Mouse (Mus musculus): ENCODE data around the gene Ano4. TPM values are rescaled to one million over a fixed set of nuclear protein-coding genes. Genes with fewer than 3 reads are reported as not detected.
"Not testable (repeated sequence)": the region's sequence is repeated elsewhere in the genome, so short reads cannot be mapped to it uniquely, and the experiment has no call there.

The Ano4 gene
- polyA plus RNA-seq, 1 experiment from 2014 or later: 7.2 TPM

GRCm38 (mm10) chr10:89102025-89102424, 242.5 kb downstream of the Ano4 start:
- Histone ChIP-seq H3K27ac (no peak overlapping the region), H3K4me2 (no peak overlapping the region), H3K4me3 (no peak overlapping the region), H3K27me3 (no peaks in the 10 kb centered on the region), H3K36me3 (no peaks in the 10 kb centered on the region), H3K9ac (no peak overlapping the region), H3K4me1 (replicated peaks) (peaks cover 6% of the 10 kb centered on the region), H3K9me3 (no peaks in the 10 kb centered on the region)
- 51% methylated on average over 7 of the region's 7 CpGs for WGBS
- no peak for ATAC-seq (ENCODE audit: low FRiP score)

GRCm38 (mm10) chr10:89098183-89098582, 246.4 kb downstream of the Ano4 start:
- no peak overlapping the region for H3K4me3 ChIP-seq
- no peak for ATAC-seq (ENCODE audit: low FRiP score)

GRCm38 (mm10) chr10:89092350-89093040, 252.1 kb downstream of the Ano4 start:
- no peaks in the 10 kb centered on the region for H3K9me3 ChIP-seq
- no peaks in the 10 kb centered on the region for H3K36me3 ChIP-seq
- H3K4me1 ChIP-seq (replicated peaks): no peaks in the 10 kb centered on the region
- no peak overlapping the region for H3K9ac ChIP-seq
- 79% methylated on average over 9 of the region's 9 CpGs for WGBS
- H3K27me3 ChIP-seq: no peaks in the 10 kb centered on the region
- no peak overlapping the region for H3K27ac ChIP-seq
- ATAC-seq (ENCODE audit: low FRiP score): no peak
- no peak overlapping the region for H3K4me2 ChIP-seq
- no peak overlapping the region for H3K4me3 ChIP-seq

More at GRCm38 (mm10) chr10:89098183-89098582, 246.4 kb downstream of the Ano4 start:
- H3K36me3 ChIP-seq: no peaks in the 10 kb centered on the region
- H3K27ac ChIP-seq: no peak overlapping the region
- 81% methylated on average over 4 of the region's 4 CpGs for WGBS
- H3K27me3 ChIP-seq: no peaks in the 10 kb centered on the region
- no peak overlapping the region for H3K4me2 ChIP-seq
- no peaks in the 10 kb centered on the region for H3K9me3 ChIP-seq
- H3K4me1 ChIP-seq (replicated peaks): peaks cover 6% of the 10 kb centered on the region
- no peak overlapping the region for H3K9ac ChIP-seq

- ATAC-seq (ENCODE audit: low FRiP score): no peak
- no peak overlapping the region for H3K27ac ChIP-seq
- H3K4me2 ChIP-seq: no peak overlapping the region
- no peaks in the 10 kb centered on the region for H3K27me3 ChIP-seq
- no peaks in the 10 kb centered on the region for H3K4me1 ChIP-seq (replicated peaks)
- no peaks in the 10 kb centered on the region for H3K36me3 ChIP-seq
- no peak overlapping the region for H3K9ac ChIP-seq
- no peaks in the 10 kb centered on the region for H3K9me3 ChIP-seq
- WGBS: 91% methylated on average over 5 of the region's 5 CpGs
- H3K4me3 ChIP-seq: no peak overlapping the region
These were observed 267.1 kb downstream of the Ano4 start for GRCm38 (mm10) chr10:89077447-89077846.

DNA sequence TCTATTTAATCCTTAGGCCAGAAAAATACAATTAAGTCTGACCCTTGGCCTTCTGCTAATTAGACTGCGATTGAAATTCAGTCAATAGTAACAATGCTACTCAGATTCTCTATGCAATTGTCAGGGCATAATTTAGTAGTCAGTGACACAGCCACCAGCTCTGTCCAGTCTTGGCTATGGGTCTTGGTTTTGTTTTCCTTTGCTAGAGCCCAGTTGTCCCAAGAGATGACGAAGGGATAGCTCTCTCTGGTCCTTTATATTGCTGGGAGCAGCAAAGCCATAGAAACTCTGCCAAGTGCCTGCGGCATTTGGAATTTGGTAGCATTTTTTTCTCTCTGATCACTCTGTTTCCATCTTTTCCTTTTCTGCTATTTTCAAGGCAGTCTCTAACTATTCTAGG, 288.7 kb downstream of the Ano4 start:
- H3K9ac ChIP-seq: no peak overlapping the region
- ATAC-seq (ENCODE audit: low FRiP score): no peak
- H3K9me3 ChIP-seq: peaks cover 4% of the 10 kb centered on the region; the same call in 1 of the 2 replicates
- no peak overlapping the region for H3K27ac ChIP-seq
- H3K4me3 ChIP-seq: no peak overlapping the region
- 71% methylated on average over 3 of the region's 3 CpGs for WGBS
- no peaks in the 10 kb centered on the region for H3K4me1 ChIP-seq (replicated peaks)
- no peak overlapping the region for H3K4me2 ChIP-seq
- no peaks in the 10 kb centered on the region for H3K27me3 ChIP-seq
- no peaks in the 10 kb centered on the region for H3K36me3 ChIP-seq

DNA sequence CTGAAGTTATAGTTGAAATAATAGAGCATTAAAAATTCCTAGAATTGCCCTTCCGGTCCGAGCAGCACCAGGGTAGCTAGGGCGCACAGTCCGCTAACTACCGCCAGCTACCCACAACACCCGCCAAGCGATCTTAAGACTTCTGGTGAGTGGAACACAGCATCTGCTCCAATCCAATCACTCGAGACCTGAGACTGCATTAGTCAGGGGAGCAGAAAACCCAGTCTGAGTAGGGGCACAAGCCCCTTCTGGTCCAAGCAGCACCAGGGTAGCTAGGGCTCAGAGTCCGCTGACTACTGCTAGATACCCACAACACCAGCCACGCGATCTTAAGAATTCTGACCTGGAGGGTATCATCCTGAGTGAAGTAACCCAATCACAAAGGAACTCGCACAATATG, 299.6 kb downstream of the Ano4 start:
- not testable (repeated sequence) for H3K9me3 ChIP-seq; H3K27me3 ChIP-seq; H3K4me1 ChIP-seq (replicated peaks); H3K4me3 ChIP-seq; H3K36me3 ChIP-seq; ATAC-seq (ENCODE audit: low FRiP score); H3K27ac ChIP-seq; H3K4me2 ChIP-seq; H3K9ac ChIP-seq
- 93% methylated on average over 12 of the region's 12 CpGs for WGBS

GRCm38 (mm10) chr10:89044166-89044565, 300.4 kb downstream of the Ano4 start:
- Histone ChIP-seq H3K27me3 (no peaks in the 10 kb centered on the region), H3K36me3 (no peaks in the 10 kb centered on the region), H3K4me2 (no peak overlapping the region), H3K27ac (no peak overlapping the region), H3K9me3 (no peaks in the 10 kb centered on the region), H3K9ac (no peak overlapping the region), H3K4me1 (replicated peaks) (no peaks in the 10 kb centered on the region), H3K4me3 (no peak overlapping the region)
- 88% methylated on average over 1 of the region's 1 CpGs for WGBS
- no peak for ATAC-seq (ENCODE audit: low FRiP score)

GRCm38 (mm10) chr10:89018926-89019325, 325.6 kb downstream of the Ano4 start:
- Histone ChIP-seq H3K27ac (no peak overlapping the region), H3K36me3 (no peaks in the 10 kb centered on the region), H3K27me3 (no peaks in the 10 kb centered on the region), H3K4me1 (replicated peaks) (no peaks in the 10 kb centered on the region), H3K9me3 (no peaks in the 10 kb centered on the region), H3K9ac (no peak overlapping the region), H3K4me3 (no peak overlapping the region), H3K4me2 (no peak overlapping the region)
- ATAC-seq (ENCODE audit: low FRiP score): no peak
- 42% methylated on average over 5 of the region's 5 CpGs for WGBS

GRCm38 (mm10) chr10:89008303-89008702, 336.3 kb downstream of the Ano4 start:
- no peaks in the 10 kb centered on the region for H3K36me3 ChIP-seq
- H3K4me3 ChIP-seq: no peak overlapping the region
- no peak overlapping the region for H3K4me2 ChIP-seq
- no peaks in the 10 kb centered on the region for H3K27me3 ChIP-seq
- ATAC-seq (ENCODE audit: low FRiP score): no peak
- no peaks in the 10 kb centered on the region for H3K4me1 ChIP-seq (replicated peaks)
- H3K27ac ChIP-seq: no peak overlapping the region
- no peaks in the 10 kb centered on the region for H3K9me3 ChIP-seq
- no peak overlapping the region for H3K9ac ChIP-seq
- WGBS: 80% methylated on average over 1 of the region's 1 CpGs

DNA sequence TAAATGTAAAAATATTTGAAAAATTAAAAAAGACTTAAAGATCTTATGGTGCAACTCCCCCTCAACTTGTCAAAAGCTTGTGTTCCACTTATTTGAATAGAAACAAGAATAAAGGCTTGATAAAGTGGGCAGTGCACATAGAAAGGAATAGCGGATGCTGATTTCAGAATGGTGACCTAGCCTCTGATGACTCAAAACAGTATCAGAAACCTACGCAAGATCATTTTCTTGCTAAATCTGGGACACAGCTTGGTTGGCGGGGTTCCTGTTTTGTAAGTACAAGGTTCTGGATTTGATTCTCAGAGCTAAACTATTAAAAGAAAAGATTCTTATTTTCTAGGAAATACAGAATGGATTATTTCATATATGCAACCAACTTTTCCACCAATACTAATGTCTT, 340.0 kb downstream of the Ano4 start:
- Histone ChIP-seq H3K27ac (no peak overlapping the region), H3K4me2 (no peak overlapping the region), H3K4me3 (no peak overlapping the region), H3K4me1 (replicated peaks) (no peaks in the 10 kb centered on the region), H3K36me3 (no peaks in the 10 kb centered on the region), H3K27me3 (no peaks in the 10 kb centered on the region), H3K9me3 (no peaks in the 10 kb centered on the region), H3K9ac (no peak overlapping the region)
- ATAC-seq (ENCODE audit: low FRiP score): no peak
- 90% methylated on average over 3 of the region's 3 CpGs for WGBS

GRCm38 (mm10) chr10:88986925-88987324, 357.6 kb downstream of the Ano4 start:
- no peaks in the 10 kb centered on the region for H3K4me1 ChIP-seq (replicated peaks)
- no peaks in the 10 kb centered on the region for H3K9me3 ChIP-seq
- ATAC-seq (ENCODE audit: low FRiP score): no peak
- no peak overlapping the region for H3K27ac ChIP-seq
- H3K9ac ChIP-seq: no peak overlapping the region
- H3K4me2 ChIP-seq: no peak overlapping the region
- H3K4me3 ChIP-seq: no peak overlapping the region
- WGBS: 49% methylated on average over 6 of the region's 6 CpGs
- no peaks in the 10 kb centered on the region for H3K36me3 ChIP-seq
- H3K27me3 ChIP-seq: no peaks in the 10 kb centered on the region

- Histone ChIP-seq H3K27ac (no peak overlapping the region), H3K36me3 (no peaks in the 10 kb centered on the region), H3K27me3 (no peaks in the 10 kb centered on the region), H3K4me2 (no peak overlapping the region), H3K9ac (no peak overlapping the region), H3K4me1 (replicated peaks) (no peaks in the 10 kb centered on the region), H3K9me3 (no peaks in the 10 kb centered on the region), H3K4me3 (no peak overlapping the region)
- 33% methylated on average over 8 of the region's 8 CpGs for WGBS
- no peak for ATAC-seq (ENCODE audit: low FRiP score)
These were observed 361.1 kb downstream of the Ano4 start for GRCm38 (mm10) chr10:88983444-88983843.

GRCm38 (mm10) chr10:88979451-88979850, 365.1 kb downstream of the Ano4 start:
- WGBS: 69% methylated on average over 4 of the region's 4 CpGs
- Histone ChIP-seq H3K4me2 (no peak overlapping the region), H3K27me3 (no peaks in the 10 kb centered on the region), H3K36me3 (no peaks in the 10 kb centered on the region), H3K9me3 (no peaks in the 10 kb centered on the region), H3K27ac (no peak overlapping the region), H3K9ac (no peak overlapping the region), H3K4me3 (no peak overlapping the region), H3K4me1 (replicated peaks) (no peaks in the 10 kb centered on the region)
- ATAC-seq (ENCODE audit: low FRiP score): no peak
